Mouse (Mus musculus) lung, embryonic 14.5 days (tissue): ENCODE data around the gene Prkci. TPM values are rescaled to one million over a fixed set of nuclear protein-coding genes. Genes with fewer than 3 reads are reported as not detected.

Experiments
- ATAC-seq: fragments of 200-750 bp; cut with Nextera tagmentation; 2 replicates; pipeline ENCODE4 v1.8.0; 2017; ENCODE audit warnings: mild to moderate bottlenecking, moderate TSS enrichment, moderate library complexity; ENCODE audit not compliant: insufficient read depth
- DNase-seq: peaks from one replicate; pipeline ENCODE4 v3.0.0-alpha.2; 2015
- H3K27ac ChIP-seq: fragments of 300-500 bp; sonication (generic); 2 replicates; pipeline ENCODE4 v1.5.1; 2014; ENCODE audit warnings: low read depth, mild to moderate bottlenecking, moderate library complexity
- H3K27me3 ChIP-seq: fragments of 300-500 bp; sonication (generic); 2 replicates; pipeline ENCODE4 v1.6.1; 2014; ENCODE audit warnings: low read length, control low read depth; ENCODE audit not compliant: insufficient read depth
- H3K36me3 ChIP-seq: fragments of 300-500 bp; sonication (generic); 2 replicates; pipeline ENCODE4 v1.6.1; 2014; ENCODE audit warnings: control low read depth; ENCODE audit not compliant: insufficient read depth
- H3K4me1 ChIP-seq: fragments of 300-500 bp; sonication (generic); 2 replicates; pipeline ENCODE4 v1.6.1; 2014; ENCODE audit warnings: antibody characterized with exemption, control low read depth; ENCODE audit not compliant: insufficient read depth
- H3K4me2 ChIP-seq: fragments of 300-500 bp; sonication (generic); 2 replicates; pipeline ENCODE4 v1.6.1; 2014; ENCODE audit warnings: mild to moderate bottlenecking
- H3K4me3 ChIP-seq: fragments of 300-500 bp; sonication (generic); 2 replicates; pipeline ENCODE4 v1.5.1; 2014; ENCODE audit warnings: low read depth, low read length
- H3K9ac ChIP-seq: fragments of 300-500 bp; sonication (generic); 2 replicates; pipeline ENCODE4 v1.6.1; 2014
- H3K9me3 ChIP-seq: fragments of 300-500 bp; sonication (generic); 2 replicates; pipeline ENCODE4 v1.6.1; 2016; ENCODE audit warnings: low read depth, low read length, control low read depth
- CTCF ChIP-seq: IDR thresholded peaks from 2 replicates; pipeline ENCODE4 v1.5.1; 2016; ENCODE audit warnings: antibody characterized with exemption, low read depth
- WGBS: fragments of 180-500 bp; shearing (Covaris S2); extraction: QIAGEN DNeasy Blood & Tissue Kit; methylation state at CpG from one replicate; pipeline ENCODE4 v1.1.7; 2014; 5-methylcytosine and 5-hydroxymethylcytosine counted together
- polyA plus RNA-seq: library from polyadenylated mRNA; unstranded; fragments of >200 nt; fragmentation: Nextera tagmentation; extraction: Ambion mirVana; gene quantifications from 2 replicates; pipeline ENCODE4 v1.2.1, GENCODE M21; 2014

Gene Prkci
- polyA plus RNA-seq, 1 experiment from 2014 or later: 65.6 TPM

GRCm38 (mm10) chr3:30981616-30982380 lies 13.7 kb upstream of the Prkci start:
- H3K9me3 ChIP-seq: no peaks in the 10 kb centered on the region
- H3K4me2 ChIP-seq: no peak overlapping the region
- no peak overlapping the region for H3K9ac ChIP-seq
- 53% methylated on average over 5 of the region's 5 CpGs for WGBS
- DNase-seq (no peak), ATAC-seq (peak; percentile 28; the same call in 1 of the 2 replicates)
- H3K4me3 ChIP-seq: no peak overlapping the region
- no peaks in the 10 kb centered on the region for H3K27me3 ChIP-seq
- H3K36me3 ChIP-seq: no peaks in the 10 kb centered on the region
- H3K27ac ChIP-seq: no peak overlapping the region
- TF ChIP-seq CTCF: no peak
- no peaks in the 10 kb centered on the region for H3K4me1 ChIP-seq

- Histone ChIP-seq H3K27ac (no peak overlapping the region), H3K36me3 (no peaks in the 10 kb centered on the region), H3K4me1 (no peaks in the 10 kb centered on the region), H3K4me2 (no peak overlapping the region), H3K27me3 (no peaks in the 10 kb centered on the region), H3K9me3 (no peaks in the 10 kb centered on the region), H3K9ac (no peak overlapping the region), H3K4me3 (no peak overlapping the region)
- ATAC-seq: no peak
- no peak for TF ChIP-seq CTCF
- DNase-seq: no peak
- 46% methylated on average over 8 of the region's 8 CpGs for WGBS
Observed at GRCm38 (mm10) chr3:30982924-30983536, 12.5 kb upstream of the Prkci start.

DNA sequence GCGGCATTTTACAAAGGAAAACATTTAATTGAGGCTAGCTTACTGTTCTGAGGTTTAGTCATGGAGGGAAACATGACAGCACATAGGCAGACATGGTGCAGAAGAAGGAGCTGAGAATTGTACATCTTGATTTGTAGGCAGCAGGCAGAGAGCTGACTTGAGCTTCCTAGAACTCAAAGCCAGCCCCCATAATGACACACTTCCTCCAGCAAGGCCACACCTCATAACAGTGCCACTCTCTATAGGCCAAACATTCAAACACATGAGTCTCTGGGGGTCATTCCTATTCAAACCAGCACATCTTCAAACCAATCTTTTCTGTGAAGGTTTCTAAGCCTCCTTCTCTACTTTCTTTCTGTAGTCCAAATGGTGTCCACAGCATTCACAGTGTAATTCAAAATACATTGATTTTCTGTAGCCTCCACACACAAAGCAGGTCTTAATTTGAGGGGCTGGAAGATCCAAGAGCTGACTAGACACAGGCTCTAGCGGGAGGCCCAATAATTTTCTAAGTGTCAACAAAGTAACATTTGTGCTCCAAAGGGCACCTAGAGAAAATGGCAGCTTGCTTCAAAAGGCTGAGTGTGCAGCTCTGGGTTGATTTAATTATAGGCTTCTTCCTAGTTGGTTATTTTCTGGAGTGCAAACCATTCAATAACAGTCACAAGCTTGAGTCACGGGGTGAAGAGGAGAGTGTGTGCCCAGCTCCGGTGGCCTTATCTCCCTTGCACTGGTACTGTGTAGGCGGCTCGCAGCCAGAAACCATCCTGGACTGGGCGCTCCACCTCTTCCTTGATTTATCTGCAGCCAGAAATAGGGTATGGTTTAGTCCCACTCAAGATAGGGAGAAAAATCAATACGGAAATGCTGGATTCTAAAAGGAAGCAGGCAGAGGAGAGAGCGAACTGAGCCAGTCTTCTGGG lies 7.9 kb upstream of the Prkci start:
- Histone ChIP-seq H3K9ac (no peak overlapping the region), H3K4me3 (no peak overlapping the region), H3K27me3 (no peaks in the 10 kb centered on the region), H3K9me3 (no peaks in the 10 kb centered on the region), H3K36me3 (no peaks in the 10 kb centered on the region), H3K4me1 (no peaks in the 10 kb centered on the region), H3K27ac (no peak overlapping the region), H3K4me2 (no peak overlapping the region)
- ATAC-seq (no peak), DNase-seq (no peak)
- no peak for TF ChIP-seq CTCF
- WGBS: 82% methylated on average over 9 of the region's 9 CpGs

DNA sequence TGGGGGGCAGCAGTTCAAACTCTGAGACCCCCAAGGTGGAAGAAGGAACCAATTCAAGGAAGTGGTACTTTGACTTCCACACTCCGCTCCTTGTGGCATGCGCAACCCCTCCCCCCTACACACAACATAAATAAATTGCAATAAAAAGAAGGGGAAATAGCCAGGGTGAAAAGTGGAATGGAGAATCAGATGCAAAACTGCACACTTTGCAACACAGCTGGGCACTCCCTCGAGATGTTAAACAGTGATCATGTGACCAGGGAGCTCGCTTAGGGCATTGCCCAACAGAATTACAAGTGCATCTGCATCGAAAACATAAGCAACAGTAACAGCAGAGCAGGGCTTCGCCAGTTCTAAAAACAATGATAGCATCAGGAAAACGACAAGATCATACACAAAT lies 3.4 kb upstream of the Prkci start:
- Histone ChIP-seq H3K4me2 (no peak overlapping the region), H3K9me3 (no peaks in the 10 kb centered on the region), H3K36me3 (no peaks in the 10 kb centered on the region), H3K4me3 (no peak overlapping the region), H3K27me3 (no peaks in the 10 kb centered on the region), H3K9ac (no peak overlapping the region), H3K27ac (no peak overlapping the region), H3K4me1 (0 out of 2 replicates have a peak, but pooled peaks cover 4% of the 10 kb centered on the region)
- WGBS: 73% methylated on average over 7 of the region's 7 CpGs
- DNase-seq (no peak), ATAC-seq (no peak)
- no peak for TF ChIP-seq CTCF

DNA sequence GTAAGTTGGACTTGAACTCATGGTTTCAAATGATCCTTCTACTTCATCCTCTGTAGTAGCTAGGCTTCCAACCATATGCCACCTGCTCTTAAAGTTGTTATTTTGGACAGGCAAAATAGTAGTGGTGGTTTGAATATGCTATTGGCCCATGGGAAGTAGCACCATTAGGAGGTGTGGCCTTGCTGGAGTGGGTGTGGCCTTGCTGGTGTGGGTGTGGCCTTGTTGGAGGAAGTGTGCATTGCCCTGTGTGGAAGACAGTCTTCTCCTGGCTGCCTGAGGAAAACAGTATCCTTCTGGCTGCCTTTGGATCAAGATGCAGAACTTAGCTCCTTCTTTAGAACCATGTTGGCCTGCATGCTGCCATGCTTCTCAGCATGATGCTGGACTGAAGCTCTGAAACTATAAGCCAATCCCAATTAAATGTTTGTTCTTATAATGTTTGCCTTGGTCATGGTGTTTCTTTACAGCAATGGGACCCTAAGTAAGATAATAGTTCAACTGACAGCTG lies 2.4 kb upstream of the Prkci start:
- Histone ChIP-seq H3K27me3 (no peaks in the 10 kb centered on the region), H3K4me2 (no peak overlapping the region)
- no peak for TF ChIP-seq CTCF

GRCm38 (mm10) chr3:30994859-30995258 lies 688 bp upstream of the Prkci start:
- Histone ChIP-seq H3K4me2 (peak overlapping the region; percentile 70), H3K9me3 (no peaks in the 10 kb centered on the region), H3K4me1 (peaks cover 10% of the 10 kb centered on the region), H3K4me3 (peak overlapping the region; percentile 82), H3K27me3 (no peaks in the 10 kb centered on the region), H3K27ac (no peak overlapping the region), H3K36me3 (no peaks in the 10 kb centered on the region), H3K9ac (0 out of 2 replicates have a peak overlapping the region, but pooled peaks have one; percentile 36)
- WGBS: 14% methylated on average over 6 of the region's 6 CpGs
- no peak for DNase-seq
- TF ChIP-seq CTCF: no peak
- ATAC-seq: no peak

More for the DNA sequence above, 2.4 kb upstream of the Prkci start:
- no peak for ATAC-seq
- H3K4me3 ChIP-seq: no peak overlapping the region
- no peak overlapping the region for H3K27ac ChIP-seq
- no peaks in the 10 kb centered on the region for H3K9me3 ChIP-seq
- H3K4me1 ChIP-seq: 0 out of 2 replicates have a peak, but pooled peaks cover 5% of the 10 kb centered on the region
- no peaks in the 10 kb centered on the region for H3K36me3 ChIP-seq
- H3K9ac ChIP-seq: no peak overlapping the region
- no peak for DNase-seq
